Mouse (Mus musculus): ENCODE results near the gene Krt87.

Gene Krt87

GRCm38 (mm10) chr15:101418950-101419349 lies 19.7 kb downstream of the Krt87 start:
- no peak for DNase-seq (ENCODE audit: low spot score)

GRCm38 (mm10) chr15:101414807-101415565 lies 23.6 kb downstream of the Krt87 start:
- DNase-seq (ENCODE audit: low spot score), result no peak

GRCm38 (mm10) chr15:101413916-101414635 lies 24.5 kb downstream of the Krt87 start:
- no peak for DNase-seq (ENCODE audit: low spot score)

GRCm38 (mm10) chr15:101412188-101412587 lies 26.4 kb downstream of the Krt87 start:
- no peak for DNase-seq (ENCODE audit: low spot score)

GRCm38 (mm10) chr15:101410775-101411174 lies 27.8 kb downstream of the Krt87 start, which contains the start of gene Krt7:
Gene Krt7, plus strand, starts transcription at chr15:101411043.
- DNase-seq (ENCODE audit: low spot score), result no peak

- no peak for DNase-seq (ENCODE audit: low spot score)
These were observed 40.3 kb downstream of the Krt87 start for GRCm38 (mm10) chr15:101398269-101398668.

- DNase-seq (ENCODE audit: low spot score), result no peak
These were observed 40.9 kb downstream of the Krt87 start for GRCm38 (mm10) chr15:101397683-101398082.

GRCm38 (mm10) chr15:101396921-101397320 lies 41.7 kb downstream of the Krt87 start:
- DNase-seq (ENCODE audit: low spot score), result no peak

- no peak for DNase-seq (ENCODE audit: low spot score)
These were observed 42.1 kb downstream of the Krt87 start for GRCm38 (mm10) chr15:101396466-101396865.

GRCm38 (mm10) chr15:101394908-101395307 lies 43.7 kb downstream of the Krt87 start:
- DNase-seq (ENCODE audit: low spot score), result no peak

GRCm38 (mm10) chr15:101392251-101392650 lies 46.4 kb downstream of the Krt87 start:
- DNase-seq (ENCODE audit: low spot score), result no peak

- no peak for DNase-seq (ENCODE audit: low spot score)
These were observed 48.4 kb downstream of the Krt87 start for GRCm38 (mm10) chr15:101390203-101390602.

GRCm38 (mm10) chr15:101388034-101388541 lies 50.5 kb downstream of the Krt87 start:
- no peak for DNase-seq (ENCODE audit: low spot score)

GRCm38 (mm10) chr15:101387176-101387575 lies 51.4 kb downstream of the Krt87 start:
- no peak for DNase-seq (ENCODE audit: low spot score)

- DNase-seq (ENCODE audit: low spot score), result no peak
These were observed 53.5 kb downstream of the Krt87 start for GRCm38 (mm10) chr15:101385064-101385463.

GRCm38 (mm10) chr15:101384610-101385009 lies 54.0 kb downstream of the Krt87 start:
- no peak for DNase-seq (ENCODE audit: low spot score)

- no peak for DNase-seq (ENCODE audit: low spot score)
These were observed 55.8 kb downstream of the Krt87 start for GRCm38 (mm10) chr15:101382811-101383210.

GRCm38 (mm10) chr15:101381758-101382157 lies 56.8 kb downstream of the Krt87 start:
- DNase-seq (ENCODE audit: low spot score), result no peak

Measured in layer of hippocampus, adult 9-10 months (tissue).